Mouse (Mus musculus) liver, postnatal 0 days (tissue): Measurements from ENCODE around the gene 4933407L21Rik.

Experiments
- CTCF ChIP-seq: sonication (generic); IDR thresholded peaks from 2 replicates; pipeline ENCODE4 v1.5.1; 2016; ENCODE audit warnings: antibody characterized with exemption, low read depth
- EP300 ChIP-seq: IDR thresholded peaks from 2 replicates; pipeline ENCODE4 v1.6.1; 2016; ENCODE audit warnings: antibody characterized with exemption, low read depth, mild to moderate bottlenecking

GRCm38 (mm10) chr1:85896781-85897700 is 31.2 kb upstream of the 4933407L21Rik start:
- no peak for TF ChIP-seq CTCF
- TF ChIP-seq EP300: no peak
